Mouse (Mus musculus) left cerebral cortex, postnatal 10 days (tissue): ENCODE measurements around the gene Wbp11. TPM values are rescaled to one million over a fixed set of nuclear protein-coding genes. Genes with fewer than 3 reads are reported as not detected.

ENCODE experiments used
- DNase-seq, 2 experiments: peaks; one replicate each; pipeline ENCODE4 v3.0.0; 2021 to 2022; ENCODE audit warnings: low spot score in 2 of 2, mixed read lengths in 1 of 2; ENCODE audit errors: extremely low spot score in 1 of 2
- intact Hi-C: fragments of 180-260 bp; cut with DNase I; formaldehyde crosslinking; loops from one replicate; pipeline ENCODE4 v1.15.1; 2025
- total RNA-seq, 2 experiments: library from RNA; stranded (reverse); gene quantifications; 2 replicates each; pipeline ENCODE4 v1.2.3; 2021

The Wbp11 gene
- total RNA-seq, 2 experiments from 2014 or later: 123 to 124 TPM

- intact Hi-C loops: no loop called here
Observed at GRCm38 (mm10) chr6:136845706-136846480, 17.9 kb upstream of the Wbp11 start.

GRCm38 (mm10) chr6:136844903-136845302 lies 16.9 kb upstream of the Wbp11 start:
- DNase-seq: no peak
- intact Hi-C loops: no loop called here

More at GRCm38 (mm10) chr6:136845706-136846480, 17.9 kb upstream of the Wbp11 start:
- peak in 1 of 2 experiments; percentile 5 for DNase-seq

GRCm38 (mm10) chr6:136837323-136837722 lies 9.3 kb upstream of the Wbp11 start:
- no peak for DNase-seq
- intact Hi-C loops: no loop called here

GRCm38 (mm10) chr6:136835352-136835751 lies 7.3 kb upstream of the Wbp11 start, which contains the start of gene Smco3:
Smco3 (minus strand) TSS chr6:136835452.
- DNase-seq: no peak
- intact Hi-C loops: no loop called here

- intact Hi-C loops: no loop called here
- DNase-seq: no peak
Observed at GRCm38 (mm10) chr6:136831712-136832111, 3.7 kb upstream of the Wbp11 start.

- intact Hi-C loops: no loop called here
- DNase-seq: no peak
Observed at GRCm38 (mm10) chr6:136828681-136829080, 648 bp upstream of the Wbp11 start.

GRCm38 (mm10) chr6:136827516-136827880 lies 535 bp downstream of the Wbp11 start, which contains the start of gene BC049715:
BC049715 (plus strand) TSS chr6:136827626.
- DNase-seq: no peak
- intact Hi-C loops: no loop called here

- intact Hi-C loops: no loop called here
Observed at GRCm38 (mm10) chr6:136827116-136827515, 917 bp downstream of the Wbp11 start.

GRCm38 (mm10) chr6:136824987-136825386 lies 3.0 kb downstream of the Wbp11 start:
- intact Hi-C loops: no loop called here
- no peak for DNase-seq

More at GRCm38 (mm10) chr6:136827116-136827515, 917 bp downstream of the Wbp11 start:
- no peak for DNase-seq

GRCm38 (mm10) chr6:136821086-136821485 lies 6.9 kb downstream of the Wbp11 start:
- intact Hi-C loops: no loop called here
- no peak for DNase-seq

- no peak for DNase-seq
- intact Hi-C loops: no loop called here
Observed at GRCm38 (mm10) chr6:136820381-136820780, 7.7 kb downstream of the Wbp11 start.

GRCm38 (mm10) chr6:136817549-136817948 lies 10.5 kb downstream of the Wbp11 start:
- intact Hi-C loops: loop anchor here (10.0 kb wide), 1 partner anchor 393 kb away; no protein-coding TSS in a partner anchor
- DNase-seq: peak; percentile 71 to 83

- intact Hi-C loops: loop anchor here (10.0 kb wide), 1 partner anchor 392 kb away; no protein-coding TSS in a partner anchor
- no peak for DNase-seq
Observed at GRCm38 (mm10) chr6:136816826-136817225, 11.2 kb downstream of the Wbp11 start.

- DNase-seq: no peak
- intact Hi-C loops: loop anchor here (10.0 kb wide), 1 partner anchor 391 kb away; no protein-coding TSS in a partner anchor
Observed at GRCm38 (mm10) chr6:136815381-136815780, 12.7 kb downstream of the Wbp11 start.

- DNase-seq: peak in 1 of 2 experiments; percentile 54
Observed at GRCm38 (mm10) chr6:136813117-136813516, 14.9 kb downstream of the Wbp11 start.

GRCm38 (mm10) chr6:136811196-136811595 lies 16.8 kb downstream of the Wbp11 start:
- intact Hi-C loops: loop anchor here (10.0 kb wide), 1 partner anchor 386 kb away; no protein-coding TSS in a partner anchor
- no peak for DNase-seq

More at GRCm38 (mm10) chr6:136813117-136813516, 14.9 kb downstream of the Wbp11 start:
- intact Hi-C loops: loop anchor here (10.0 kb wide), 1 partner anchor 388 kb away; no protein-coding TSS in a partner anchor

- intact Hi-C loops: loop anchor here (10.0 kb wide), 1 partner anchor 385 kb away; no protein-coding TSS in a partner anchor
- no peak for DNase-seq
Observed at GRCm38 (mm10) chr6:136809673-136810072, 18.4 kb downstream of the Wbp11 start.

GRCm38 (mm10) chr6:136809077-136809476 lies 19.0 kb downstream of the Wbp11 start:
- intact Hi-C loops: no loop called here
- no peak for DNase-seq

- DNase-seq: peak in 1 of 2 experiments; percentile 62
- intact Hi-C loops: no loop called here
Observed at GRCm38 (mm10) chr6:136808631-136809046, 19.4 kb downstream of the Wbp11 start.

- intact Hi-C loops: no loop called here
Observed at GRCm38 (mm10) chr6:136808014-136808417, 20.0 kb downstream of the Wbp11 start, which contains the start of gene H2afj. H2afj (plus strand) TSS chr6:136808244.

More at GRCm38 (mm10) chr6:136808014-136808417, 20.0 kb downstream of the Wbp11 start, which contains the start of gene H2afj:
- DNase-seq: peak; percentile 97 to 98
